Mouse (Mus musculus) ovary, postnatal 10 days (tissue): ENCODE measurements around the gene Szt2.

Experiments used
- DNase-seq: peaks from one replicate; pipeline ENCODE4 v3.0.0; 2022; ENCODE audit warnings: low spot score

The Szt2 gene

DNA sequence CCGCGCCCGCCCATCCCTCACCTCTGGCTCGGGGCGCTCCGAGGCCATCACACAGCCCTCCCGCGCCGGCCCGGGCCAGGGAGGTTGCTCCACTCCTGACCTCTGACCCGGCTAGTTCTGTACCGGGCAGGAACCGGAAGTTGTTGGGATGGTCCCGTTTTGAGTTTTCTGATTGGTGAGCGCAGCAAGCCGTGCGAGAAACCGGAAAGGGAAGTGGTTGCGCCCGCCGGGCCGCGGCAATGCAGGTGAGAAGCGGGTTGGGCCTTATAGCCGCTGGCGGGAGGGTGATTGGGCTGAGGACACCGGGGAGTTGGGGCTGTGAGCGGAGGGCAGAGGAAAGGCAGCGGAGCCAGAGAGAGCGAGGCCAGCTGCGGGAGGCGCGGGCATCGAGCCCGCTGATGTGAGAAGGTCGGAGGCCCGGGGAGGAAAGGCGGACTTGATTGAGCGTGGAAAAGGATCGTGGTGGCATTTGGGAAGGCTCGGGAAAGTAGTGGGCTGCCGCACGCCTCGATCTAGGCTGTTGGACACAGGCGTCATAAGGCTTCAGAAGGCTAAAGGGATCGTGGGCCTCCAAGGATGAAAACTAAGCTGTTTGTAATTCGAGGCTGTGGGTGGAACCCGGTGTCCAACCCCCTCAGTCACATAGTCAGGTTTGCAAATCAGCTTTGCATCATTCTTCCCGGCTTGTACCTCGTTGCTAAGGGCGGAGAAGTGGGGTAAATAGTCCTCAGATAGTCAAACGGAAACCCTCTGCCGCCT lies at the start of gene Szt2, which contains the start of gene Med8:
TSS of gene Szt2 (minus strand) at position 132 of the 759 bp plus-strand sequence.
TSS of gene Med8 (plus strand) at position 196 of the 759 bp plus-strand sequence.
- DNase-seq: peak; percentile 70

GRCm38 (mm10) chr4:118457345-118457975 lies 48.4 kb upstream of the Szt2 start, which contains the start of gene Mpl:
Gene Mpl (minus strand): TSS chr4:118457513.
- DNase-seq: no peak

GRCm38 (mm10) chr4:118446415-118447153 lies 37.5 kb upstream of the Szt2 start:
- no peak for DNase-seq

DNA sequence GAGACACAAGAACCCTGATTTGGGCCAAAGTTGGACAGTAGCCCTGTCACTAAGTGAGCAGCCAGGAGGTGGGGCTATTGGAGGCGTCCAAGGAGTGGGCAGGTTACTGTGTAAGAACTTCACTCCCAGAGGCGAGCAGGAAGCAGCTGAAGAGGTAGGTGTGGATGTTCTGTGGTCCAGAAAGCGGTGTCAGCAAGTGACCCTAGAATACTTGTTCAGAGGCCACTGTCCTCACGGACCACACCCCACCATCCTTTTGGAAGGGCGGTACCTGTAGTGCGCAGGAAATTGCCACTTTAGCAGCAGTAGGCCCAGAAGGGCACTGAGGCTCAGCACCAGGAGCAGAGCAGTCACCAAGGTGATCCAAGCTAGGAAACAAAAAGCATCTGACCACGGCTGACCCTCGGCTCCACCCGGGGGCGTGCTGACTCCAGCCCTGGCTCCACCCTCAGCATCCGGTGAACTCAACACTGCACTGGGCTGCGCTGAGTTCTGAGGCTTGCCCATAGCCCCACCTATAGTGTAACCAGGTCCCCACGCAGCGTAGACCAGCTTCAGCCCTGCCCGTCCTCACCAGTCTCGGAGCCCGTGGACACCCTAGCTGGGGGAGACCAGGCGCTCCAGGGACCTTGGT lies 36.8 kb upstream of the Szt2 start:
- no peak for DNase-seq

GRCm38 (mm10) chr4:118445088-118445487 lies 36.0 kb upstream of the Szt2 start:
- DNase-seq: no peak

DNA sequence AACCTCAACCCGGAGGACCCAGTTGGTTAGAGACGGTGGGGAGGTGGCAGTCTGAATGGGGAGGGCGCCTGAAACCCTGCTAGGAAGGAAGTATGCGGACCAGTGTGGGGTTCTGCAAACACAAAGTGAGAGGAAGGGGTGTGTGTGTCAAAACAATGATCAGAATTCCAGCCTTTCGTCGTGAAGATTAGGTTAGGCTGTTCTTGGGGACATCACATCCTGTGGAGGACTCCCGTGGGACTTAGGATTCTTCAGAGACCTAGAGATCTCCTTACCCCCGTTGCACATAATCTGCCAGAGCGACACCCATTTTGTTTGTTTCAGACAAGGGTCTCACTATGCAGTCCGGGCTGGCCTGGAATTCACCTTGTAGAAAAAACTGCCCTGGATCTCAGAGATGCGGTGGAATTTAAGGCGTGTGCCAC lies 28.8 kb upstream of the Szt2 start:
- no peak for DNase-seq

DNA sequence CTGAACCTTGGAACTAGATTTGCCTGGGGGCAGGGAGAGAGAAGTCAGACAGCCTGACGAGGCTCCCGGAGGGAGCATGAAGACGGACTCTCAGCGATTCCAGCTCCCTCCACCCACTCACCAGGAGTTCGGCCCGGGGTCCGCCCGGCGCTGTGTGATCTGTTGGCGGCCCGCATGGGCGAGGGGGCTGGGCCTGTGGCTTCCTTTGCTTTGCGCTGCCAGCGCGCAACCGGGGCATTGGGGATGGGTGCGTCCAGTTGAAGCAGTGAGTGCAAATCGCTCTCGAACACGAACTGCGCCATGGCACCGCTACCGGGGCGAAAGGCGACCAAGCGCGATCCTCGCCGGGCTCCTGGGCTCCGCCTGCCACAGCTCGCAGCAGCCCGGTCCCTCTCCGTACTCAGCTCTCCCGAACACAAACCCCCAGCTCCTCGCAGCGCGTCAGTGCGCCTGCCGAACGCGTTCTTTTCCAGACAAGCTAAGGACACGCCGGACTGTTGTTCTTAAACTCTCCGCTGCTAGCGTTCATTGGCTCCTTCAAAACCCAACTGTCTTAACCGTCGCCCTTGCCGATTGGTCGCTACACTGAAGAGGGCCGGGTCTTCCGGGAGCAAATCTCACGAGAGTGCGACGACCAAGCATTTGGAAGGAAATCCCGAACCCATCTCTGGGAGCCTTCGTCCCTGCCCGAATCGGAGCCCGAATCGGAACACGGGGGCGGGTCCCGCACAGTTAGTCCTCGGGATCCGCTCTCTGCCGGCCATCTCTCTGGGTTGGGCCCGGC lies 27.9 kb upstream of the Szt2 start, which contains the start of gene Cdc20:
TSS of gene Cdc20 (minus strand) at position 533 of the 784 bp plus-strand sequence.
- peak; percentile 71 for DNase-seq

- no peak for DNase-seq
These were observed 23.3 kb upstream of the Szt2 start for GRCm38 (mm10) chr4:118432332-118432731.

DNA sequence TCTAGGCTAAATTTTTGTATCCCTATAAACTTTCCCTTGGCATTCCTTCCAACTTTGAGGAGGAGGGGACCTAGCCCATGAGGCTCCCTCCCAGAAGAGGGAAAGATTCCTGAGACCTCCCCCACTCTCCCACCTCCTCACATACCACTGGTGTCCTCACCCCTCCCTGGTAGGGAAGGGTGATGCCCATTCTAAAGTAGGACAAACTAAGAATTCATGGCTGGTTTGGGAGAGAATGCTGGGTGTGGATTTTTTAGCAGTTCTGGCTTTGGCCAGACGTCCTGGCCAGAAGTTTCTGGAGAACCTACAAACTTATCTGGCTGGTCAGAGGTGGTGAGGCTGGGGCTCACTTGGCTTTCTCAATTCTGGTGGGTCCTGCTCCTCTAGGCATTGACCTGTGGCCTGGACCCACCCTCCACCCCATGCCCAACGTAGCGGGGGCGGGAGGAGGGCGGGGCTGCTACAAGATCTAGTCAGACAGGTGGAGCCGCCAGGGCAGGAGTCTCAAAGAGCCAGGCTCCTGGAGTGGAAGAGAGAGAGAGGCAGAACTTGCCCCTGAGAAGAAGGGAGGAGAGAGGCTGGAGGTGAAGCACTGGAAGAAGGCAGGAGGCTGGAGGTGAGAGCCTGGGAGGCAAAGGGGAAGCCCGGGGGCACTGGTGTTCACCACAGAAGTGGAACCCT lies 20.3 kb upstream of the Szt2 start:
- DNase-seq: no peak

GRCm38 (mm10) chr4:118428531-118429214 lies 19.6 kb upstream of the Szt2 start:
- no peak for DNase-seq

DNA sequence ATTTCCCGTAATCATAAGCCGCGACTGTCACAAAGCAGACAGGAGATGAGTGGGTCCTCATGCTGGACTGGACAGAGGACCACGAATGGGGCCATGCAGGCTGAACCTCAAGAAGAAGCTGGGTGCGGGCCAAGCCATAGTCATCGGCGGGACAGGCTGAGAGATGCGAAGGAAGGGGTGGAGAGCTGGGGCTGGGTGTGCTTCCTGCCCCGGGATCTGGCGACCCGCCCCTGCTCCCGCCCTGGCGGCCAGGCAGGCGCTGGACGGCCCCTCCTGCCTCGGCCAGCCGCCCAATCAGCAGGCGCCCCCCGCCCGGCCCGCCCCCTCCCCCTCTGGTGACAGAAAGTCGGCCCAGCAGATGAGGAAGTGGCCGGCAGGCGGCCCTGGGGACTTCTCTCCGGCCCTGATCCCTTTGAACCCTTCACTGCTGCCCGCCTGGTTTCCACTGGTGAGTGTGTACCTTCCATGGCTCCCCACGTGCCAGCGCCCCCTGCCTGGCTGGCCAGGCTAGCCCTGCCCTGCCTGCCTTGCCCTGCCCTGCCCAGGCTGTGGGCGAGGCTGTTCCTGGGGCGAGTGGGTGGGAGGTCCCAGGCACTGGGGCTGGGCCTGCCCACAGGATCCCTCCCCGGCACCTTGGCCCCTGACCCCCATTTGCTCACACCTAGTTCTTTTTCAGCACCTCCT lies 18.8 kb upstream of the Szt2 start, which contains the start of gene Elovl1:
TSS of gene Elovl1 (plus strand) at position 326 of the 684 bp plus-strand sequence.
- peak; percentile 74 for DNase-seq

DNA sequence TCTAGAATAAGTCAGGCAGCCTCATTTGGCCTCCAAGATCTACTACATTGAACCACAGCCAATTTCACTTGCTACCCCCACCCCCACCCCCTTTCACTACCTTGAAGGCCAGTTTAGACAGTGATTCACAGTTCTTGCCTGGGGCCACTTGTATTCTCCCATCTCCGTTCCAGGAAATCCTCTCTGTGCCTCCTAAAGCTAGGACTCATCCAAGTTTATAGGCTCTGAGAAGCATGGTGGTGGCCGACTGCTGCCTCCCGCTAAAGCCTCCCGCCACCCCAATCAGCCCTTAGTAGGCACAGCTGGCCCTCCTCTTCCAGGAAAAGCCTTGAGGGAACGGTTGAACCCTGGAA lies 18.3 kb upstream of the Szt2 start:
- DNase-seq: no peak

DNA sequence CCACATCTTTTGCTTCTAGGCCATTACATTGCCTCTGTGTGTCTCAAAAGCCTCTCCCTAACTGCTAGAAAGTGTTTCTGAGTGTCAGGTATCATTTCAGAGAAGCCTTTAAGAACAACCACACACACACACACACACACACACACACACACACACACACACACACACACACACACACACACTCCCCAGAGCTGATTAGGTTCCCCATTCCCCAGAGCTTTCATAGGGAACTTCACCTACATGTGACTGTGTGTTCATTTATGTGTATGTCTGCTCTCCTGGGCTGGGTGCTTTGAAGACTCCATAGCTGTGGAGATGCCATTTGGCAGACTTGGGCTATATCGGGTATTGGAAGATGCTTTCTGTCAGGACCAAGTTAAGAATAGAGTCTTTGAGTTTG lies 16.3 kb upstream of the Szt2 start:
- DNase-seq: no peak

GRCm38 (mm10) chr4:118424541-118425160 lies 15.6 kb upstream of the Szt2 start:
- no peak for DNase-seq

- no peak for DNase-seq
These were observed 12.3 kb upstream of the Szt2 start for GRCm38 (mm10) chr4:118421384-118421783.

GRCm38 (mm10) chr4:118417112-118417797 lies 8.2 kb upstream of the Szt2 start:
- no peak for DNase-seq

DNA sequence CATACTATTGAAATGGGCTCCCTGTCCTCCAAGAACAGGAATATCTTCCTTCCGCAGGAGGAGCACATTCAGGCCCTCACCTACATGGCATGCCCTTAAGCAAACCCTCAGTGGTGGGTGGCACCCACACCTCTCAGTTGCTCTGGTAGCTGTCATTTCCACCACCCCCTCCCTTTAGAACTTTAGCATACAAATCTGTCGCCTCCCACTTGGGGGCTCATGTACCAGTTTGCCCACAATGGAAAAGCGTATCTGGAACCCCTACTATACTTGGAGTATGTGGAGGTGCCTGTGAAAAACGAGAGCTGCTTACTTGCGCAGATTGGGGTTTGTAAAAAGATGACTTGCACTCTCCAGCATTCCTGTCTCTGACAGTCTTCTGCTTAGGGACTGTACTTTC lies 7.3 kb upstream of the Szt2 start:
- no peak for DNase-seq

DNA sequence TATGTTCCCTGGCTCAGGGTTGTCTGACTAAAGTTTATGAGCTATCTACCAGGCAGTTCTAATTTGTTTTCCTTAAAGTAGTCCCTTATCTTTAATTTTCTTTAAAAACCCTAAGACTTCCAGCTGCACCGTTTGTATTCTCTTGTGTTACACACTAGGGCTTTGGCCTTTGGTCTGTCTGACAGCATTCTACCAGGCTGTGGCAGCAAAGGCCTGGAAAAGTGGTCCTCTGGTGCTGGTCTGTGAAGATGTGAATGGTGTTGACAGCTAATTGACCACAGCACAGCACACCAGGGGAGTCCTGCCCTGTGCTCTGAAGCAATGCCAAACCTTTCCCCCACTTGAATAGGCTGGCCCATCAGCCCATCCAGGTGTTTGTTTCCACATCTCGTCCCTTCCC lies 6.7 kb upstream of the Szt2 start:
- DNase-seq: no peak

GRCm38 (mm10) chr4:118413553-118413952 lies 4.5 kb upstream of the Szt2 start:
- DNase-seq: no peak
